Mouse (Mus musculus) R1 (cell line): ENCODE results near the gene Sema3c.

ENCODE experiments used
- DNase-seq: peaks from one replicate; pipeline ENCODE4 v3.0.0-alpha.2; 2018; ENCODE audit warnings: low read depth, low spot score

The Sema3c gene

DNA sequence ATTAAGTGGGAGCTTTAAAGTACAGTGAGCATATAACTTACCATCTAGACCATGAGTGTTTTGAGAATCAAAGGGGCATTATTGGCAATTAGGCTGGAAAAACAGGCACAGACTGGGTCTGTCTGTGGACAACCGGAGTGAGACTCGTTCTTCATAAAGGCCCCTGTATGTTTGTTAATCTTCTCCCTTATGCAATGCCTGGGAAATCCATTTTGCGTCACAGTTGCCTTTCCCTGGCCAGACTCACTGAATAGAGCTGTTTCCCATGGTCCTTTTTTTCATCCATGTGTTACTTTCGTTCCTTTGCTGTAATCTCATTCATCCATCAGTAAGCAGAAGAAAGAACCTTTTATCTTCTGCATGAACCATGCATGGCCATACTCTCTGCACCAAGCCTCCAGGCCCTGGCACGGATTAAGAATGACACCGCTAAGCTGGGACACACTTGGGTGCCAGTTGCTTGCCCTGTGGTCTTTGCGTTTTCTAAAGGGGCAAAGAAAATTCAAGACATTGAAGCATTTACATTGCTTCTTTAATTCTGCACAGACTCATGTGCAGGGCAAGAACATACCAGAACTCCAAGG lies 73.7 kb downstream of the Sema3c start:
- DNase-seq: no peak

DNA sequence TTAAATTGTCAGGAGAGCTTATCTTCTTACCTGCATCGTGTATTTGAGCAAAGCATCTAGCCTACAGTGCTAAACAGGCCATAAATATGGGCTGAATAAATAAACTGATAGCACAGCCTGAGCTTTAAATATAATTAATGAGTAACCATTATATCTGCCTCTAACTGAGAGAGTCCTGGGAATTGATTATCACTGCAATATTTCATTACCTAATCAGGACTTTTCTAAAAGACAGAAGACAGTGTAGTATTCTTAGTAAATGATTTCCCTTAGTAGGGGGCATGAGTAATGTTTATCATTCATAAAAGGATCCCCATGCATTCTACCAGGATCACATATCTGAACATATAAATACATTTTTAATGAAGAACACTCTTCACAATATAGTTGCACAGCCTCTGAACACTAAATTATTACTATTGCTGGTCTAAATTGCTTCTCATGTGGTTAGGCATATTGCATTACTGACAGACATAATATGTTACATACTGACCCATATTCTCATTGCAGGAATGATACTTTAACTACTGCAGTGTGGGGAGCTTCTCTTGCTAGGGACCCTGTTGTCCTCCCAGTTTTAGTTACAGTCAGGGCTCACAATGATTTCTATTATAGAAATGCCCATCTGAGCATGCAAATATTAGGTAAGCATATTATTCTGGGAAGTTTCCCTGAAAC lies 74.9 kb downstream of the Sema3c start:
- no peak for DNase-seq

DNA sequence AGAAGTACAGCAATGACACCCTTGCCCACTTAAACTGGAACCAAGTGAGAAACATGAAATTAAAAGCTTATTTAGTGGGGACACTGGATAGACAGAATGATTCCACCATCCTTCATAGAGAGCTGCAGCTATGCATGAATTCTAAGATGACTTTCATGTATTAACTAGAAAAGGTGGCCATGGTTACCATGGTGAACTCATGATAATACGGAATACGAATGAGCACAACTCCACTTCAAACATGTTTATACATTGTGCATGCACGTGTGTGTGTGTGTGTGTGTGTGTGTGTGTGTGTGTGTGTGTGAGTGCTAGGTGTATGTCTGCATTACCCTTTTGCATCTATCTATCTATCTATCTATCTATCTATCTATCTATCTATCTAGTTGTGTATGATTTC lies 87.1 kb downstream of the Sema3c start:
- DNase-seq: no peak

DNA sequence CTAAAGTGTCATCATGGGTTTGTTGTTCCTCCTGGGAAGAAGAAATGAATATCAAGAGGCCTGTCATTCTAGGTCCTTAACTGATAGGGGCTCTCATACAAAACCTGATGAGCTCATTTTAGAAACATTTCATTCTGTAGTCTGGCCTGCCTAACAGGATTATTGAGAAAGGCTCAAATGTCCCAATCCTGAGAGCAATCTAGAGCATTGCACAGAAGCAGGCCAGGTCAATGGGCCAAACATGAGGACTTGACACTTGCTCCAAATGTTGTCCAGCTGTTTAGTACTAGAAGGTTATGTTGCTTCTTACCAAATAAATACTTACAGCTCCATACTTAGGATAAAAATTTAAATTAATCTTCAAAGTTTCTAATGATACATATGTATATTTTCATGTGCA lies 97.3 kb downstream of the Sema3c start:
- no peak for DNase-seq

DNA sequence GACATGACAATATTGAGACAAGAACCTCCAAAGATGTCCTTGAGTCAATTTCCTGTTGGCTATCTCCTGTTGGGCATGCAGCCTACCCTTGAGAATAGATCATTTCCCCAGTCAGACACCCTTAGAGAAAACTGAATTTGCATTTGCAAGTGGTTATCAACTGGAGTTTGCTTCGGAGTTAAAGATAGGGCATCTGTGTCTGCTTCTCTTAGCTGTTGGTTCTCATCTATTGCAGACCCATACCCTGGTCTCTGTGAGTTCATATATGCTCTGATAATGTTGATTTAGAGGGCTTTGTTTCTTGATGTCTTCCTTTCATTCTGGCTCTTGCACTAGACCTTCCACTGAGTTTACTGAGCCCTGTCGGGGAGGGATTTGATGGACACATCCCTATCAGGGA lies 106.8 kb downstream of the Sema3c start:
- DNase-seq: no peak

DNA sequence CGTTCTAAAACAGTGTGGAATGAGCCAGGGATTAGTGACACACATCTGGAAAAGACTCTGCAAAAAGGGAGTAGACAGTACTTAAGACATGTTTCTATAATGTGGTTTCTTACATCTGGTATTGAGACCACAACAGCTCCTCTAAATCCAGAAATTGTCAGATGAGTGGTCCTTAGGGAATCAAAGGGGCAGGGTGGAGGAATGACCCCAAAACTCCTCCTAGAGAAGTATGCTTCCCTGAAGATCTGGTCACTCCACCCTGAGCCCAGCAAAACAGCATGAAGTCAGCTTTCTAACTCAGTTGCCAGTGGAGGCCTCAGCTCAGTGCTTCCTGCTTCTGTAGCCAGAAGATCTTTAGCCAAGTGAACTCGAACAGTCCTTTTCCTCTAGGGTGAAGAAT lies 115.0 kb downstream of the Sema3c start:
- DNase-seq: no peak

DNA sequence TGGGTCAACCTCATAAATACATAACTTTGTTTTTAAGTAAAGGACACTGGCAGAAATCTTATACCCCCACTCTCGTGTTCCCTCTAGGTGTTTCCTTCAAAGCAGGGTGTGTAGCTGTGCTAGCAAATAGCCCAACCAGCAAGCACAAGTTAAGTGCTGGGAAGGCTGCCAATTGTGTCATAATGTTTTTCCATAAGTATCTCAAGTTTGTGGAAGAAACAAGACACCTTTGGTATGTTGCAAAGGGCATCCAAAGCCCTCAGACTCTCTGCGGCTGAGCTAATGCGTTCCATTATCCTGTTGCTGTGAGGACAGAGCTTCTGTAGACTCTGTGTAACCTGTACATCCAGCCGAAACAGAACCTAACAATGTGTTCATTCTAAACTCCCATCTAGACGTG lies 115.5 kb downstream of the Sema3c start:
- DNase-seq: no peak

DNA sequence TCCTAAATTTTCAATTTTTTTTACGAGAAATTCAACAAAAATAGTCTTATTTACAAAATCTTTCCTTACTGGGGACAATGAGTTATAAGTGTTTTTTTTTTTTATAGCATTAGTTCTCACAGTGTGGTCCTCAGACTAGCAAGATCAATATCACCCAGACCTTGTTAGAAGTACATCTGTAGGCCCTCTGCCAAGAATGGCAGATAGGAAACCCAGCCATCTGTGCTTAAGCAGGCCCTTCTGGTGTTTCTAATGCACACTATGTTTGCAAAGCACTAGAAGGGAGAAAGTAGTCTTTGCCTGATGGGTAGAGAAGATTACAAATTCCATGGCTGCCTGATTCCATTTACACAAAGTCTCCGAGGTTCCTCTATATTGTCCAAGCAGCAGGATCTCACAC lies 121.3 kb downstream of the Sema3c start:
- DNase-seq: no peak

DNA sequence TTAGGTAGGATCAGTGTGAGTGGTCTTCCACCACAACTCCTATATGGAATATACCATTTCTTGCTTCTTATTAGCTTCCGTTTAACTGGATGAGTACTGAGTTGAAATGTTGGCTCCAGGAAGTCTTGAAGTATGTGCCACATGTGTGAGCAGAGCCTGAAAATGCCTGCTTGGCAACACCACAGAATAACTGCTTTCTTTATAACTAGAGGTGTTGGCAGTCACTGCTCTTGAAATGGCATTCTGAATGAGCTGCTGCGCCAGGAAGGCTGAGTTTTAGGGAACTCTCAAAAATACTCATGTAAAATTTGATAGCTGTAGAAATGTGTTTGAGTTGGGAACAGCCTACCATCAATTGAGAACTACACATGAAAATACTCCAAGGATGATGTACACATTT lies 124.8 kb downstream of the Sema3c start:
- DNase-seq: no peak

DNA sequence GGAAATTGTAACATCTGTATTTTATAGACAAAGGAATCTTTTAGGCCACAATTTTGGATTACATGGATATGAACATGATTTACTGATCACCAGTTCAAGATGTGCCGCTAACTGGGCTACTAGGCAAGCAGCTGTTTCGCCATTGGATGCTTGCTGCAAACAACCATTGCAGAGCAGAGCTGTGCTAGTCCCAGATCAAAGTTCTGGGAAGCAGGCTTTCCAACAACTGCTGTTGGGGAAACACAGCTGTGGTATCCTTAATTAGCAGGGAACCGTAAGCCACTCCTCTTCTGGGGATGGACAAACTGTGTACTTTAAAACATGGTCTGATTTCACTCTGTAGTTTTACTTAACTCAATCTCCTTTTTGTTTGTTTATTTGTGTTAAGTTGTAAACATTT lies 130.1 kb downstream of the Sema3c start:
- DNase-seq: no peak

DNA sequence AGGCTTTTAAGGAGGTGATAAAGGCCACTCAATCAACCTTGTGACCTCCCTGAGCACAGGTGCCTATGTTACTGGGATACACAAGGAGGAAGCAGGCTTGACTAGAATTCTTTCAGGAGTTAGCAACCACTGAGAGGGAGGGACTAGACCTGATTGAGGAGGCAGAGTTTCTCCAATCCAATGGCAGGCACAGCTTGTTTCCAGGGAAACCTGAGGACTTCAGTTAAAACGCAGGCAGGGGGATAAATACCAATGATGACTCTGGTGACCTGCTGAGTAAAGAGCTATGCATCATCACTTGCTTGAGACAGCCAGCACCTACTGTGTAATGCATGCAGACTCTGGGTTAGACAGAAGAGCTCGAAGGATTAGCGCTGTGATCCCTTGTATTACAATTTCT lies 133.0 kb downstream of the Sema3c start:
- peak; percentile 45 for DNase-seq

DNA sequence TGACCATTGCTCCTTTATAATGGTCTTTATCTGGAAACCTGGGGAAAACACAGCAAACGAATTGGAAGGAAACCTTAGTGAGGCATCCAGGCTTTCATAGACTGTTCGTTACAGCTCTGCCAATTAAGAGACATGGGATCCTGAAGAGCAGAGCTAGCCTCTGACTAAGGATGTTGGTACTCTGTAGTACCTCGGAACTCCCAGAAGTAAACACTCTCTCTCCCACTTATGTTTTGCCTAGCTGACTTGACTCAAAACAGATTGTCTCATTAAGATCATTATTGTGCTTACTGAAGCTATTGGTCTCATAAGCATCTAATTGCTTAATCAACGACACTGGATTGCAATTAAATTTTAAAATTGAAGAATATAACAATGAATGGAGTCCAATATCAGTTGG lies 138.3 kb downstream of the Sema3c start:
- DNase-seq: no peak

DNA sequence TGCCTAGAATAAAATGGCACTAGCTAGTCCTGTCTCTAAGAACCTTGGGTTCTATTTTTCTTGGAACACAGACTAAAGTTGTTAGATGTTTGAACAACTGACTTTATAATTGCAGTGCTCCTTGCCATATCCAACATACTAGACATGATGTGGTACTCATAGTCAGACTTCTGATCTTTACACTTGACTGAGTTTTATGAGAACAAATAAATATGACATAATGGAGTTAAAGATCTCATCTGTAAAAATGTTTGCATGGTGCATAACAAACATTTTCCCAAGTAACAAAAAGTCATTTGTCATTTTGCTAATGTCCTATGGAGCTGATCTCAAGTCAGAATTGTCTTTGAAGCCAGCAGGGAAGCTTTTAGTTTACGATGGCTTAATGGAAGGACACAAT lies 141.1 kb downstream of the Sema3c start:
- no peak for DNase-seq

DNA sequence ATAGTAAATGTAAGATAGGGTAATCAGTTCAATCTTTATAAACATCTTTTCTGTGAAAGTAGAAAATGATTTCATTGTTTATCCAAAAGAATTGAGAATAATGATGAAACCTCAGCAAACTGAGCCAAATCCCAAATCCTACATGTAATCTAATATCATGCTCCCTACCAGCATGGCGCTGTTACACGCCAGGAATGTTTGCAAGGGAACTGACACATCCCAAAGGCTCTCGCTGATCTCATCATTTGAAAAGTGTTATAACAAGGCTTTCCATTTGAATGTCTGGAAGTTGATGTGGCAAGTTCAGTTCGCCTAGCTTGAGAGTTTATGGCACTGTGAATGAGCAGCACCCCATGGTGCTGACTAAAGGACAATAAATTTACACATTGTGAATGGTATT lies 145.9 kb downstream of the Sema3c start:
- DNase-seq: no peak

DNA sequence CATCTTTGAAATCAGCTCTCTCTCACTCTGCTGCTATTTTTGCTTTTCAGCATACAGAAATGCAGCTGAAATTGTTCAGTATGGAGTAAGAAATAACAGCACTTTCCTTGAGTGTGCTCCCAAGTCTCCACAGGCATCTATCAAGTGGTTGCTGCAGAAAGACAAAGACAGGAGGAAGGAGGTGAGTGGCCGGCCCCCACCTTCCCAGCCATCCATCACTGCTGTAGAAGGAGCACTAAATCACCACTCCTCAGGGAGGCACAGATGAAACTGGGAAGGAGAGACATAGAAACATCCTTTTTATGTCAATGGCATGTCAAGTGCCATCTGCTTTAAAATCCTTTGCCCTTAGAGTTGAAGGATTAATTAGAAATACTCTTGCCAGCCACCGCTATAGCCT lies 149.9 kb downstream of the Sema3c start:
- no peak for DNase-seq

DNA sequence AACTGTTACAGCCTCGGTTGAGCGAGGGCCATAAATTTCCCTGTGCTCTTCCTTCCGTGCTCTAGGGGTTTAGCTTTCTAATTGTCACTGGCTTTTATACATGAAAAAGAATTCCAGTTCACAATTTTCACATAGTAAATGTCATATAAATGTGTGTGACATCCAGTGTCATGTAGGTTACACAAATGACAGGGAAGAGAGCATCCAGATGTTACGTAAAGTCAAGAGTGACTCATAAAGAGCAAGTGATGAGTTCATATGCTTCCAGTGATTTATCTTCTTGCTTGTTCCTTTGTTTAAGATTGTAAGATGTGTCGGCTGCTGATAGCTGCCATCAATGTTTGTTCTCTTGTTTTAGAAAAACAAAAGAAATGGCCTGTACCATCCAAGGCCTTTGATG lies 154.0 kb downstream of the Sema3c start:
- no peak for DNase-seq

DNA sequence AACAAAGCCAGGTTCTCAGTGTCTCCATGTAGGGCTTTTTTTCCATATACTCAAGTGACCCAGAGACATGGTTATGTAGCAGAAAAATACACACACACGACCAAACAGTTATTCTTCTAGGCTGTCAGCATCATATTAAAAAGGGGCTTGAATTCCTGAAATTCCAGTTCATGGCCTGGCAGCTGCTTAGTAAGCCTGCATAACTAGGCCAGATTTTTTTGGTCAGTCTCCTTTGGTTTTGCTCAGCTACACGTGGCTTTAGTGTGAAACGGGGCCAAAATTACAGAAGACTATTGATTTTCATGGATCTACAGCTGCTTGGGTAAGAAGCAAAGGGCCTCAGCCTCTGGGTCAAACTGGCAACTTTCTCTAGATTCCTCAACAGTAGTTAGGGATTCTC lies 165.7 kb downstream of the Sema3c start:
- no peak for DNase-seq

DNA sequence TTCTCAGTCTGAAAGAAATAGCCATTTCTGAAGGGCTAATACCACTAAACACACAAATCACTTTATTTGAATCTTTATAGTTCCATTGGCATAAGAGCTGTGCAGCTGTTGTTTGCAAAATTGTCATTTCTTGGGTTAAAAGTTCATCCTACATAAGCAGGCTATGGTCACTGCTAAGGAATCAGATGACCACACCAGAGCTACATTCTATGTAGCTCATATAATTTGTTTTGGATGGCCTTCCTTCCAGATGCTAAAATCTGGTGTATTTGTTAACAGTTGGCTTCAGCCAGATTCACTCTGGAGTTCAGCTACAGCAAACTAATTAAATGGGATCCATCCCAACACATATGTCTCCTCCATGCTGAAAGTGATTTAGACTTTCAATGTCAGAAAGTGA lies 172.4 kb downstream of the Sema3c start:
- no peak for DNase-seq

DNA sequence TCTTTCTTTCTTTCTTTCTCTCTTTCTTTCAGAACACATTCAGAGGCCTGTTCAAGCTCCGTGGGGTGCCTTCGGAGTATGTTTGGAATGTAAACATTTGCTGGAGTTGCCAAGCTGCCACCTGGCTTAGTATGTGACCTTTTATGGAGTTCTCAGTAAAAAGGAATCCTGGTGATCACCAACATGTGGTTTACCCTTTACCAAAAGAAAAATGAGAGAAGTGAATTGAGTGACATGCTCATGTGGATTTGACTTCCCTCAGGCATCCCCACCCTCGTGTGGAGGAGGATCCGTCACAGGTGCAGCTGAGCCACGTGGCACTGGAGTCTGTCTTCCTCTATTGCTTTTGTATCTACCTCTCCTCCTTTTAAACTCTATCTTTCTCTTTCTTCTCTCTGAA lies 173.1 kb downstream of the Sema3c start:
- peak; percentile 60 for DNase-seq

DNA sequence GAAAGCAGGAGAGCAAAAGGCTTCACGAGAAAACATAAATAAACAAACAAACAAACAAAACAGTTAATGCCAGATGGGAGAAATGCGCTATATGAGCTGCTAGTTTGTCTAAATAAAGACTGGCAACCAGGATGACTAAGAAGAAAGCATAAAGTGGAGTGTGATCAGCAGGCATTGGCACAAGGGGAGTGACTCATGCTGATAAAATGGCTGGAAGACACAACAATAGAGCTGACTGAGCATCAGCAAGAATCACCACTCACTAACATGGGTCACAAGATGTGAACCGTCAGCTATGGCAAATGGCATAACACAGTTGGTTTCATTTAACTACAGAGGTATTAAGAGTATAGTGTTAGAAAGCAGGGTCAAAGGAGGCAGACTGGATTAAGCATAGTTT lies 174.2 kb downstream of the Sema3c start:
- peak; percentile 10 for DNase-seq

DNA sequence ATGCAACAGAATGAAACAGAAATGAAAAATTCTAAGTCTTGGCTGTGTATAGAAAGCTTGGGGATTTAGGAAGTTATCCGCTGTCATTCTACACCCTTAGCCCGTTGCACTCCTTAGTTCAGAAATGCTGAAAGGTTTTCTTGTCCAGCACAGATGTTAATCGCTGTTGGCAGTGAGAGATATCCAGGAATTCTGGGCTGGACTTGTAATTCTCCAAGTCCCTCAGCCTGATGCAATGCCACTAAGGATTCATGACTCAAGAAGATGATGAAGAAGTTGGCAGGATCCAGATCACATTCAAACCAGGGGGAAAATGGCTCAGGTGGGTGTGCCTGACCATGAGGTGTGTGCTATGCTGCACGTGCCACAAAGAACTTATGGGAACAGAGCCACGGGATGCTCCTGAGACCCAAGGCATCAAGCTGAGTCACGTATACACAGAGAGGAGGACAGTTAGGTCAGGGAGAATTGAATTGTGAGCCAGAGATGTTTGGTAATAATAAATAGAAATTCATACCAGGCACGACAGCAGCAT lies 179.5 kb downstream of the Sema3c start:
- DNase-seq: no peak

DNA sequence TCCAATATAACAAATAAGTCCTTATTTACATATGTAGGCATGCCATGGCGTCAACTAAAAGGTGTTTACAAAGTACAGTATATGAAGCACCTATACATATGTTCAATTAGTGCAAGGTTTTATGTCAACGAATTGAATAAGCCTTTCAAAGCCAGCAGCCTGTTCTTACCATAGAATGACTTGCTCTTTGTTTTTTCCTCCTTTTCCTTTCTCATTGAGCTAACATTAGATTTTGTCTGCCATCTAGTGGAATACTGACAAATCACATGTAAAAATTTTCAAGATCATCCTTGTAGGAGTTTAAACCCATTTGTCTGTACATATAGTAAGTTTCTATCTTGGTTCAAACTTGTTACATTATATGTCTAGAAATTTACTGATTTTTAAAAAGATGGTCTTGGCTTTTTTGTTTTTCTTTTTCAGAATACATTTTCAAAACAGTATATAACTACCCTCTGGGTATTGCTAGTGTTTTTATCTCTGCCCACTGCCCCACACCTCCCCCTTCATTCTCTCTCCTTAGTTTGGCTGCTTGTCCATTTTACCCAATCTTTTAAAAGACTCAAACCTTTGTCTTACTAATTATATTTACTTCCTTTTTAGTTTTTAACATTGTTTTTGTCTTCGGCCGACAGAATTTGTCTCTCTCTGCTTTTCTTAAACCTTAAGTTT lies 192.1 kb downstream of the Sema3c start:
- DNase-seq: peak; percentile 50

DNA sequence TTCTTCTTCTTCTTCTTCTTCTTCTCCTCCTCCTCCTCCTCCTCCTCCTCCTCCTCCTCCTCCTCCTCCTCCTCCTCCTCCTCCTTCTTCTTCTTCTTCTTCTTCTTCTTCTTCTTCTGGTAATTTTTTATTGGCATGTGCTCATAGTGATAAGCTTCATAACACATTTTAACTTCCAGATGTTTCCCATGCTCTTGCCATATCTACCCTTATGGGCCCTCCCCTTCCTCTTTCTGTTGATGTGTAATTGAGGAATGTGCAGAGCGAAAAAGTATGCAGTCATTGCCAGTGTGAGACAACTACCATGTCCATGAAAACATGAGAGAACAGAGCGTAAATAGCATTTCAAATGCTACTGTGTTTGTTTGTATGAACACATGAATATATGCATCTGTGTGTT lies 196.2 kb downstream of the Sema3c start:
- no peak for DNase-seq
